Mouse (Mus musculus) forebrain, embryonic 14.5 days (tissue): ENCODE data around the gene Pgm5. TPM values are rescaled to one million over a fixed set of nuclear protein-coding genes. Genes with fewer than 3 reads are reported as not detected.

Experiments
- ATAC-seq: fragments of 200-750 bp; cut with Nextera tagmentation; 2 replicates; pipeline ENCODE4 v1.8.0; 2017; ENCODE audit warnings: mild to moderate bottlenecking, moderate library complexity
- DNase-seq: peaks from one replicate; pipeline ENCODE4 v3.0.0-alpha.2; 2015; ENCODE audit warnings: low spot score
- H3K27ac ChIP-seq: fragments of 300-500 bp; sonication (generic); 2 replicates; pipeline ENCODE4 v1.5.1; 2014; ENCODE audit warnings: low read depth, mild to moderate bottlenecking, control low read depth, low read length, moderate library complexity
- H3K27me3 ChIP-seq: fragments of 300-500 bp; sonication (generic); replicated peaks from 2 replicates; pipeline ENCODE4 v1.6.1; 2014; ENCODE audit warnings: low read length, control low read depth, mixed read lengths; ENCODE audit not compliant: control insufficient read depth, insufficient read depth
- H3K36me3 ChIP-seq: fragments of 300-500 bp; sonication (generic); 2 replicates; pipeline ENCODE4 v1.6.1; 2014; ENCODE audit warnings: low read length, control low read depth; ENCODE audit not compliant: control insufficient read depth, insufficient read depth
- H3K4me1 ChIP-seq: fragments of 300-500 bp; sonication (generic); 2 replicates; pipeline ENCODE4 v1.6.1; 2014; ENCODE audit warnings: antibody characterized with exemption, low read length, control low read depth; ENCODE audit not compliant: control insufficient read depth, insufficient read depth
- H3K4me2 ChIP-seq: fragments of 300-500 bp; sonication (generic); 2 replicates; pipeline ENCODE4 v1.6.1; 2014; ENCODE audit warnings: mild to moderate bottlenecking, control low read depth, low read length
- H3K4me3 ChIP-seq: fragments of 300-500 bp; sonication (generic); 2 replicates; pipeline ENCODE4 v1.5.1; 2014; ENCODE audit warnings: low read depth, low read length, control low read depth
- H3K9ac ChIP-seq: fragments of 300-500 bp; sonication (generic); 2 replicates; pipeline ENCODE4 v1.6.1; 2014; ENCODE audit warnings: mild to moderate bottlenecking, low read length, control low read depth, moderate library complexity
- H3K9me3 ChIP-seq: fragments of 300-500 bp; sonication (generic); replicated peaks from 2 replicates; pipeline ENCODE4 v1.6.1; 2016; ENCODE audit warnings: low read length, control low read depth, mixed read lengths; ENCODE audit not compliant: control insufficient read depth
- WGBS: fragments of 180-500 bp; shearing (Covaris S2); extraction: QIAGEN DNeasy Blood & Tissue Kit; methylation state at CpG from one replicate; pipeline ENCODE4 v1.1.7; 2014; 5-methylcytosine and 5-hydroxymethylcytosine counted together
- polyA plus RNA-seq: library from polyadenylated mRNA; unstranded; fragments of >200 nt; fragmentation: Nextera tagmentation; extraction: Ambion mirVana; gene quantifications from 2 replicates; pipeline ENCODE4 v1.2.1, GENCODE M21; 2014

The Pgm5 gene
- polyA plus RNA-seq, 1 experiment from 2014 or later, result 0.25 TPM

GRCm38 (mm10) chr19:24767401-24767800, 94.3 kb downstream of the Pgm5 start:
- ATAC-seq (no peak), DNase-seq (no peak)
- Histone ChIP-seq H3K36me3 (no peaks in the 10 kb centered on the region), H3K4me1 (no peaks in the 10 kb centered on the region), H3K4me2 (no peak overlapping the region), H3K4me3 (no peak overlapping the region), H3K9ac (no peak overlapping the region), H3K9me3 (no peaks in the 10 kb centered on the region), H3K27ac (no peak overlapping the region), H3K27me3 (no peaks in the 10 kb centered on the region)
- 88% methylated on average over 6 of the region's 6 CpGs for WGBS

DNA sequence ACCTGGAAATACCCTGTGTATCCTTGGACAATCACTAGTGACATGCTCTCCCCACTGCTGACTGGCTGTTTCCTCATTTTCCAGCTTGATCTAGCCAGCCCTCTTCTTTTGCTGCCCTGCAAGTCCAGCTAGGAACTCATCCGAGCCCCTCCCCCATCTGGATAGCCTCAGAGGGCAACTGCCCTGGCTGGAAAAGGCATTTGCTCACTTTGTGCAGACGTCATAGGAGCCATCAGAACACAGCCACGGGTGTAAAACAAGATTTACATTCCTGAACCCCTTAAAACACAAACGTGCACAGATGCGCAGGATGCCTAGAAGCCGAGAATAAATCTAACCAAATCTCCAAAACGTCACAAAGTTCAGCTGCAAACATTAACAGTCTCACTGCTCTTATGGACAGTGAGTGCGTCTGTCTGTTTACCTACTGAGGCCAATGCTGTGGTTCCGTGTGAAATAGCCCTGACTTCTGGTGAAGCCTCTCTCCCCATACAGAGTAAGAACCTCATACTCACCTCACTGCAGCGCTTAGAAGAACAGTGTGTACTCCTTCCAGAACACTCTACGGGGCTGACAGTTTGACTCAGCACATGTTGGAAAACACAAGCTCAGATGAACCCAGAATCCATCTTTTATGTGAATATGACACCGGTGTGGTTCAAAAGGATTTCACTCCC, 99.0 kb downstream of the Pgm5 start:
- no peak overlapping the region for H3K9ac ChIP-seq
- H3K4me3 ChIP-seq, result no peak overlapping the region
- 80% methylated on average over 12 of the region's 12 CpGs for WGBS
- DNase-seq, result no peak
- no peak overlapping the region for H3K4me2 ChIP-seq
- H3K27ac ChIP-seq, result no peak overlapping the region
- no peak for ATAC-seq
- no peaks in the 10 kb centered on the region for H3K4me1 ChIP-seq
- no peaks in the 10 kb centered on the region for H3K27me3 ChIP-seq
- no peaks in the 10 kb centered on the region for H3K9me3 ChIP-seq
- H3K36me3 ChIP-seq, result no peaks in the 10 kb centered on the region

GRCm38 (mm10) chr19:24756627-24757026, 105.0 kb downstream of the Pgm5 start:
- H3K9ac ChIP-seq, result no peak overlapping the region
- H3K9me3 ChIP-seq, result no peaks in the 10 kb centered on the region
- 91% methylated on average over 4 of the region's 4 CpGs for WGBS
- ATAC-seq, result no peak
- H3K4me2 ChIP-seq, result no peak overlapping the region
- H3K27me3 ChIP-seq, result no peaks in the 10 kb centered on the region
- no peaks in the 10 kb centered on the region for H3K36me3 ChIP-seq
- H3K4me3 ChIP-seq, result no peak overlapping the region
- no peak for DNase-seq
- no peak overlapping the region for H3K27ac ChIP-seq
- peaks cover 8% of the 10 kb centered on the region for H3K4me1 ChIP-seq

- no peaks in the 10 kb centered on the region for H3K36me3 ChIP-seq
- 69% methylated on average over 3 of the region's 3 CpGs for WGBS
- H3K27me3 ChIP-seq, result no peaks in the 10 kb centered on the region
- H3K4me2 ChIP-seq, result no peak overlapping the region
- H3K9ac ChIP-seq, result no peak overlapping the region
- H3K4me1 ChIP-seq, result peaks cover 8% of the 10 kb centered on the region
- no peak for DNase-seq
- H3K4me3 ChIP-seq, result no peak overlapping the region
- H3K27ac ChIP-seq, result no peak overlapping the region
- ATAC-seq, result no peak
- no peaks in the 10 kb centered on the region for H3K9me3 ChIP-seq
These were observed 107.2 kb downstream of the Pgm5 start for GRCm38 (mm10) chr19:24754440-24754785.

- Histone ChIP-seq H3K4me2 (no peak overlapping the region), H3K4me1 (peaks cover 8% of the 10 kb centered on the region), H3K27ac (no peak overlapping the region), H3K9me3 (no peaks in the 10 kb centered on the region), H3K27me3 (no peaks in the 10 kb centered on the region), H3K9ac (no peak overlapping the region), H3K36me3 (no peaks in the 10 kb centered on the region), H3K4me3 (no peak overlapping the region)
- peak; percentile 47 for DNase-seq
- no peak for ATAC-seq
- WGBS, result 26% methylated on average over 14 of the region's 14 CpGs
These were observed 107.8 kb downstream of the Pgm5 start for GRCm38 (mm10) chr19:24753617-24754439.

DNA sequence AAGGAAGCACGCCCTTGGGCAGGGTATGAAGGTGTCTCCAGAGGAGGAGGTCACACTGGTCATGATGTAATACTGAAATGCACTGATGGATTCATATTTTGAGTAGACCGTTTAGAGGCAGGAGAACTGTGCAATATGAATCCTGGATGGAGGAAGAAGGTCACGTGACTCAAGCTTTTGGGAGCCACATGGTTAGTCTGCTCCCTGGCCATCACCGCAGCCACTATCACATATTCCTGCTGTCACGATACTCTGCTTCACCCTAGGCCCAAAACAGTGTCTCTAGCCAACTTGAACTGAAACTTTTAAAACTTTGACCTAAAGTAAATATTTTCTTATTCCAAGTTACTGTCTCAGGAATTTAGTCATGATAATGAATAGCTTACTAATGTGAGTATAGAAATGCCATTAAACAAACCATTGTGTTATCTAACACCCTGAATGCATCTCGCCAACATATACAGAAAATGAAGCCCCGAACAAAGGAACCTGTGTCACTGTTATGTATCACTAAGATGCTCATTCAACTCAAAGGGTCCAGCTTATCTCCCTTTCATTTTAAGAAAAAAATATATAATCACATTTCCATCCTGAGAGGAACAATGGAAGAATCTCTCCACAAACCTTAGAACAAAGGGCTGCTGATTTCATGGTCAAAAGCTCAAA, 108.6 kb downstream of the Pgm5 start:
- ATAC-seq (no peak), DNase-seq (no peak)
- H3K27me3 ChIP-seq, result no peaks in the 10 kb centered on the region
- no peak overlapping the region for H3K9ac ChIP-seq
- no peaks in the 10 kb centered on the region for H3K9me3 ChIP-seq
- WGBS, result 86% methylated on average over 7 of the region's 7 CpGs
- no peaks in the 10 kb centered on the region for H3K36me3 ChIP-seq
- H3K4me1 ChIP-seq, result peaks cover 8% of the 10 kb centered on the region
- no peak overlapping the region for H3K27ac ChIP-seq
- no peak overlapping the region for H3K4me2 ChIP-seq
- no peak overlapping the region for H3K4me3 ChIP-seq

GRCm38 (mm10) chr19:24746266-24746875, 115.3 kb downstream of the Pgm5 start:
- H3K36me3 ChIP-seq, result no peaks in the 10 kb centered on the region
- H3K4me3 ChIP-seq, result no peak overlapping the region
- H3K27ac ChIP-seq, result no peak overlapping the region
- no peaks in the 10 kb centered on the region for H3K4me1 ChIP-seq
- ATAC-seq (no peak), DNase-seq (peak; percentile 17)
- H3K4me2 ChIP-seq, result no peak overlapping the region
- H3K27me3 ChIP-seq, result no peaks in the 10 kb centered on the region
- H3K9me3 ChIP-seq, result no peaks in the 10 kb centered on the region
- WGBS, result 88% methylated on average over 4 of the region's 4 CpGs
- no peak overlapping the region for H3K9ac ChIP-seq

DNA sequence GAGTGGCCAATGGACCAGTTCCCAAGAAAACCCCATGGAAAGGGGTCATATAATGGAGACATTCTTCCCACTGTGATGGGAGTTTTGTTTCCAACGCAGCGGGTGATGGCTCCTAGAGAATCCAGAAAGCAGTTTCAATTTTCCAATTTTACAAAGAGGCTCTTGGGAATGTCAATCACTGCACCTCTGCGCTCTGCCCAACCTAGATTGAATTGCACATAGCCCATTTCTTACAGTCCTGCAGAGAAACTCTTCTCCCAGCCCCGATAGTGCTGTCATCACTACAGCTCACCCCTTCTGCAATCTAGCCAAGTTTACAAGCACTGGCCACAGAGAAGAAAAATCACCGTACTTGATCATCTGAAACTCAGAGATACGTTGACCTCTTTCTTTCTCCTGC, 119.0 kb downstream of the Pgm5 start:
- 69% methylated on average over 6 of the region's 6 CpGs for WGBS
- no peak overlapping the region for H3K4me2 ChIP-seq
- no peaks in the 10 kb centered on the region for H3K27me3 ChIP-seq
- H3K9me3 ChIP-seq, result no peaks in the 10 kb centered on the region
- H3K9ac ChIP-seq, result no peak overlapping the region
- ATAC-seq (no peak), DNase-seq (no peak)
- H3K4me1 ChIP-seq, result no peaks in the 10 kb centered on the region
- no peak overlapping the region for H3K4me3 ChIP-seq
- no peaks in the 10 kb centered on the region for H3K36me3 ChIP-seq
- H3K27ac ChIP-seq, result no peak overlapping the region
